In genomic region chr5:142774771-142775170, GRCm38 (mm10) we compare ENCODE assay signal across 20 mouse cellular contexts.
"Had no signal": no experiment of that assay in that cellular context is flagged by ENCODE, and none has a peak within 500 bp of the region (broad histone marks: within the 10 kb centered on the region; RNA-seq: fewer than 3 reads in every experiment).

No protein-coding gene starts in this region.

- H3K27ac ChIP-seq: liver, embryonic 15.5 days; lung, embryonic 15.5 days; macrophage; midbrain, embryonic 12.5 days; neural tube, embryonic 12.5 days; stomach, embryonic 15.5 days; stomach, postnatal 0 days had no signal

- H3K9me3 ChIP-seq: liver, embryonic 15.5 days; lung, embryonic 15.5 days; megakaryocyte, embryonic 14.5 days; midbrain, embryonic 12.5 days; neural tube, embryonic 12.5 days; stomach, embryonic 15.5 days had no signal

- H3K4me2 ChIP-seq: liver, embryonic 15.5 days; lung, embryonic 15.5 days; midbrain, embryonic 12.5 days; neural tube, embryonic 12.5 days; stomach, embryonic 15.5 days had no signal

- H3K27me3 ChIP-seq: liver, embryonic 15.5 days; lung, embryonic 15.5 days; megakaryocyte, embryonic 14.5 days; midbrain, embryonic 12.5 days; neural tube, embryonic 12.5 days; stomach, embryonic 15.5 days had no signal

- H3K9ac ChIP-seq: liver, embryonic 15.5 days; liver, postnatal 0 days; lung, embryonic 15.5 days; midbrain, embryonic 12.5 days; neural tube, embryonic 12.5 days; stomach, embryonic 15.5 days had no signal

- DNase-seq: liver, postnatal 0 days; lung, adult 2 months; lung, postnatal 14 days; lung, postnatal 36 days; midbrain, embryonic 14.5 days; retina, postnatal 1 day; right cerebral cortex, adult 18-20 months; thymus, adult 2 months; thymus, postnatal 25 days; thymus, postnatal 4 days had no signal

- ATAC-seq: liver, postnatal 0 days; lung, postnatal 0 days; midbrain, embryonic 16.5 days had no signal

- H3K4me1 ChIP-seq: stomach, embryonic 15.5 days had no signal

- H3K4me3 ChIP-seq: liver, embryonic 15.5 days; lung, embryonic 15.5 days; megakaryocyte, embryonic 14.5 days; midbrain, embryonic 12.5 days; neural tube, embryonic 12.5 days; stomach, embryonic 15.5 days had no signal
